Comparison of ENCODE assay signal across 14 mouse cellular contexts in genomic region chr15:56604266-56604665, GRCm38 (mm10).
A peak's percentile ranks its signal among the peaks of the same experiment; 100 is the strongest.
DNase-seq lines count a peak whose midpoint lies in the region.
"Had no signal": no experiment of that assay in that cellular context is flagged by ENCODE, and none has a peak within 500 bp of the region (broad histone marks: within the 10 kb centered on the region; RNA-seq: fewer than 3 reads in every experiment).

No protein-coding gene starts in this region.

- peak; percentile 56 to 60 for DNase-seq in cerebellum, postnatal 10 days
- no peak for DNase-seq in cerebellum, adult 11-12 months
- peak; percentile 5 to 61 for DNase-seq in cerebellum, postnatal 14 days
- no peak for DNase-seq in cerebellum, postnatal 25 days
- DNase-seq: adrenal gland, adult 2 months; adrenal gland, adult 8-10 months; adrenal gland, postnatal 10 days; adrenal gland, postnatal 14 days; adrenal gland, postnatal 25 days; adrenal gland, postnatal 36 days; B cell, adult 2 months; cerebellum, adult 11 months; cerebellum, adult 18-20 months; cerebellum, adult 2 months had no signal

Comparison
In these comparisons a context has a peak if more than half of its experiments do, and no peak if none do; other contexts are left out.
1. DNase-seq: peak in cerebellum, postnatal 10 days (2 of 2) and cerebellum, postnatal 14 days (2 of 2); none in cerebellum, adult 11-12 months (single experiment) and cerebellum, postnatal 25 days (0 of 2).